Mouse (Mus musculus): ENCODE data around the gene Cd200r1.

DNA sequence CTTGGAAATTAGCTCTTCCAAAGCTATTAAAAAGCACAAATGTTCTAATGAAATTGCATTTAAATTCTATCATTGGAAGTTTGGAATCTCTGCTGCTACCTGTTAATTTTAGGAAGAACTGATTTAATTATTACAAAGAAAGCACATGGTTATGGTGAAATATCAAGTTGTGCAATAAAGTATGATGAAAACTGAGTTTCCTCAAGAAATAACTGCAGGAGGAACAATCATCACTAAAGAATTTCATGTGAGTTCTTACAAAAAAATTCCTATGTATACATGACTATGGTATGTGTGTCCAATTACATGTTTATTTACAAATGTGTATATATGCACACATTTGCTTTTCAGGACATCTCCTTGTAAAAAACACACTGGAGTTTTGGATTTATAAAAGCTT lies 28.9 kb downstream of the Cd200r1 start:
- TF ChIP-seq E2F4 (IDR thresholded peaks at IDR 0.05; ENCODE audit: borderline replicate concordance, low read depth, low read length) (no peak), POLR2A (IDR thresholded peaks at IDR 0.05; ENCODE audit: control insufficient read depth in 1 of 2, insufficient read depth in 1 of 2, low read depth in 1 of 2, low read length in 2 of 2, poor library complexity in 1 of 2) (no peak), MYC (IDR thresholded peaks at IDR 0.05; ENCODE audit: low read depth, low read length) (no peak), EP300 (IDR thresholded peaks at IDR 0.05; ENCODE audit: low read depth in 1 of 2, low read length in 2 of 2) (no peak), CTCF (IDR thresholded peaks at IDR 0.05 in 2 of 3, conservative IDR thresholded peaks at IDR 0.05 in 1 of 3; ENCODE audit: control insufficient read depth in 1 of 3, insufficient read depth in 1 of 3, low read depth in 2 of 3, low read length in 3 of 3, poor library complexity in 1 of 3, severe bottlenecking in 1 of 3) (no peak), MAFK (IDR thresholded peaks at IDR 0.05; ENCODE audit: borderline replicate concordance, low read depth, low read length) (no peak), USF1 (IDR thresholded peaks at IDR 0.05; ENCODE audit: low read depth, low read length) (no peak), ZMIZ1 (IDR thresholded peaks at IDR 0.05; ENCODE audit: low read depth, low read length) (no peak), ZC3H11A (IDR thresholded peaks at IDR 0.05; ENCODE audit: low read depth, low read length) (no peak), HCFC1 (IDR thresholded peaks at IDR 0.05; ENCODE audit: low read depth, low read length) (no peak), CHD2 (IDR thresholded peaks at IDR 0.05; ENCODE audit: low read length) (no peak)
